Mouse (Mus musculus): Measurements from ENCODE around the gene 9230104L09Rik.

Gene 9230104L09Rik

GRCm38 (mm10) chr2:148857506-148857905 lies 7.3 kb downstream of the 9230104L09Rik start:
- in situ Hi-C loops (cut with MboI, MseI) = no loop called here

- in situ Hi-C loops (cut with MboI, MseI) = no loop called here
Measured at GRCm38 (mm10) chr2:148856630-148857400, 8.0 kb downstream of the 9230104L09Rik start.

- in situ Hi-C loops (cut with MboI, MseI) = loop anchor here (5.0 kb wide), 1 partner anchor 51 kb away; no protein-coding TSS in a partner anchor
Measured at GRCm38 (mm10) chr2:148851116-148851906, 13.5 kb downstream of the 9230104L09Rik start.

- in situ Hi-C loops (cut with MboI, MseI) = no loop called here
Measured at GRCm38 (mm10) chr2:148839224-148839623, 25.6 kb downstream of the 9230104L09Rik start.

GRCm38 (mm10) chr2:148838075-148838777 lies 26.6 kb downstream of the 9230104L09Rik start:
- in situ Hi-C loops (cut with MboI, MseI) = no loop called here

GRCm38 (mm10) chr2:148834912-148835311 lies 29.9 kb downstream of the 9230104L09Rik start, which contains the start of gene Cst9:
Gene Cst9, plus strand, starts transcription at chr2:148835147.
- in situ Hi-C loops (cut with MboI, MseI) = no loop called here

GRCm38 (mm10) chr2:148825986-148826385 lies 38.9 kb downstream of the 9230104L09Rik start:
- in situ Hi-C loops (cut with MboI, MseI) = no loop called here

GRCm38 (mm10) chr2:148819909-148820308 lies 44.9 kb downstream of the 9230104L09Rik start, which contains the start of gene Cst13:
Gene Cst13, plus strand, starts transcription at chr2:148820081.
- in situ Hi-C loops (cut with MboI, MseI) = no loop called here

GRCm38 (mm10) chr2:148806696-148807095 lies 58.1 kb downstream of the 9230104L09Rik start:
- in situ Hi-C loops (cut with MboI, MseI) = no loop called here

GRCm38 (mm10) chr2:148801491-148801921 lies 63.3 kb downstream of the 9230104L09Rik start:
- in situ Hi-C loops (cut with MboI, MseI) = no loop called here

- in situ Hi-C loops (cut with MboI, MseI) = no loop called here
Measured at GRCm38 (mm10) chr2:148798485-148798884, 66.4 kb downstream of the 9230104L09Rik start, which contains the start of gene Cst8. Gene Cst8, plus strand, starts transcription at chr2:148798785.
